Mouse (Mus musculus): Measurements from ENCODE around the gene Rnf130. TPM values are rescaled to one million over a fixed set of nuclear protein-coding genes. Genes with fewer than 3 reads are reported as not detected.

Gene Rnf130
- polyA plus RNA-seq, 1 experiment, result not detected

GRCm38 (mm10) chr11:50146121-50146520 lies 121.0 kb downstream of the Rnf130 start:
- Histone ChIP-seq H3K36me3 (ENCODE audit: control insufficient read depth, insufficient read depth) (peaks cover 57% of the 10 kb centered on the region), H3K79me3 (ENCODE audit: low read depth) (no peaks in the 10 kb centered on the region), H3ac (ENCODE audit: control insufficient read depth, insufficient read length, low read depth) (no peak overlapping the region), H3K27me3 (ENCODE audit: control insufficient read depth, insufficient read depth, insufficient read length) (no peaks in the 10 kb centered on the region), H3K79me2 (ENCODE audit: control insufficient read depth, insufficient read depth) (no peaks in the 10 kb centered on the region), H3K4me3 (ENCODE audit: insufficient read depth, poor library complexity, severe bottlenecking) (no peak overlapping the region)
- TF ChIP-seq MYOD1 (IDR thresholded peaks at IDR 0.05; ENCODE audit: control insufficient read depth, insufficient read length, low read depth), result no peak
- no peak for TF ChIP-seq USF1 (IDR thresholded peaks at IDR 0.05; ENCODE audit: low read depth)
- TF ChIP-seq CEBPB (IDR thresholded peaks at IDR 0.05; ENCODE audit: low read depth), result no peak
- no peak for TF ChIP-seq FOSL1 (IDR thresholded peaks at IDR 0.05; ENCODE audit: insufficient read depth, low read length, poor library complexity, severe bottlenecking)
- no peak for TF ChIP-seq CTCF (IDR thresholded peaks at IDR 0.05; ENCODE audit: control insufficient read depth, insufficient read depth, insufficient read length)
- TF ChIP-seq MYOG (IDR thresholded peaks at IDR 0.05; ENCODE audit: control insufficient read depth, extremely low read depth, insufficient read length), result no peak
- no peak for TF ChIP-seq MAX (IDR thresholded peaks at IDR 0.05)

DNA sequence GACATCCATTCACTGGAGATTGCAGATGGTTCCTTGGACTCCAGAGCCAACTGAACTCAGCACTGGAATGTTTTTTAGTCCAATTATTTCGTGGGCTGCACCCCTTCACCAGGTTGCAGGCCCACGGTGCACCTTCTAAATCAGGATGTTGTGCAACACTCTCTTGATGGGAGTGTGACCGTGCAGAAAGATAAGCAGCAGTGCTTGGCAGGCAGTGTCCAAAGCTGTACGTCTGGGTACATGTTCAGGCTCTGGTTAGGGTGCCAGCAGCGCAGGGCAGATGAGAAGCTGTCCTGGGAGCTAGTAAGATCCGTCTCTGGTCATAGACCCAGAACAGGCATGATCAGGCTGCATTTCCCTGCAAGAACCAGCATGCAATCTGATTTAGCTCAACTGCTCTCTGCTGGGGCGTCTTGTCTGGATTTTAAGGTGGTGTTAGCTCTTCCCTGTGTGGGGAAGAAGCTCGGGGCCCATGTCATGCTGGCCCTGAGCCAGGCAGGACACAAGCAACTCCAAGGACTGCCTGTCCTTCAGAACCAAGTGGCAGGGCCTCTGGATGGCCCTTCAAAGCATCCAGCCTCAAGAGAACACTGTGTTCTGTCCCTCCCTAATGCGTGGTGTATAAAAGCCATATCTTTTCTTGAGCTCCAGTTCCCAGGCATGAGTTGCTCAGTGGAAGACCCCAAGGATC lies 122.3 kb downstream of the Rnf130 start:
- H3K79me2 ChIP-seq (ENCODE audit: control insufficient read depth, insufficient read depth), result no peaks in the 10 kb centered on the region
- peaks cover 63% of the 10 kb centered on the region for H3K36me3 ChIP-seq (ENCODE audit: control insufficient read depth, insufficient read depth)
- H3K27me3 ChIP-seq (ENCODE audit: control insufficient read depth, insufficient read depth, insufficient read length), result no peaks in the 10 kb centered on the region
- no peak overlapping the region for H3ac ChIP-seq (ENCODE audit: control insufficient read depth, insufficient read length, low read depth)
- TF ChIP-seq MYOG (IDR thresholded peaks at IDR 0.05; ENCODE audit: control insufficient read depth, extremely low read depth, insufficient read length), result no peak
- no peak for TF ChIP-seq CTCF (IDR thresholded peaks at IDR 0.05; ENCODE audit: control insufficient read depth, insufficient read depth, insufficient read length)
- no peak for TF ChIP-seq FOSL1 (IDR thresholded peaks at IDR 0.05; ENCODE audit: insufficient read depth, low read length, poor library complexity, severe bottlenecking)
- TF ChIP-seq MYOD1 (IDR thresholded peaks at IDR 0.05; ENCODE audit: control insufficient read depth, insufficient read length, low read depth), result no peak
- no peak for TF ChIP-seq USF1 (IDR thresholded peaks at IDR 0.05; ENCODE audit: low read depth)
- TF ChIP-seq MAX (IDR thresholded peaks at IDR 0.05), result no peak
- TF ChIP-seq CEBPB (IDR thresholded peaks at IDR 0.05; ENCODE audit: low read depth), result no peak
- no peaks in the 10 kb centered on the region for H3K79me3 ChIP-seq (ENCODE audit: low read depth)
- H3K4me3 ChIP-seq (ENCODE audit: insufficient read depth, poor library complexity, severe bottlenecking), result no peak overlapping the region

DNA sequence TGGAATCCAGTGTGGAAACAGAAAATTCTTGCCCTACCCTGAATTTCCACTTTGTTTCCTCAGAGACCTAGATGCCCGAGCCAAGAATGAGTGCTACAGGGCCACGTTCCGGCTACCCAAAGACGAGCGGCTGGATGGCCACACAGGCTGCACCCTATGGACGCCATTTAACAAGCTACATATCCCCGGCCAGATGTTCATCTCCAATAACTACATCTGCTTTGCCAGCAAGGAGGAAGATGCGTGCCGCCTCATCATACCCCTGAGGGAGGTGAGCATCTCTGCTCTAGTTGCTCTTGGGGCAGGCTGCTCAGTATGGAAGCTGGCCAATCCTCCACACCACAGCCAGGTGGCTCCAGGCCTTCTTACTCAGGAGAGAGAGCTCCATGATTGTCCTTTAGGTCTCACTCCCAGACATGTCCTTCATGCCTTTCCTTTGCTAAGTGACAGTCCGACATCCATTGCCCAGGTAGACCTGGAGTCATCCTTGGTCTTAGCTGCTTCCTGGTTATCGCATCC lies 122.9 kb downstream of the Rnf130 start:
- Histone ChIP-seq H3K27me3 (ENCODE audit: control insufficient read depth, insufficient read depth, insufficient read length) (no peaks in the 10 kb centered on the region), H3K79me3 (ENCODE audit: low read depth) (no peaks in the 10 kb centered on the region), H3ac (ENCODE audit: control insufficient read depth, insufficient read length, low read depth) (no peak overlapping the region), H3K4me3 (ENCODE audit: insufficient read depth, poor library complexity, severe bottlenecking) (no peak overlapping the region), H3K36me3 (ENCODE audit: control insufficient read depth, insufficient read depth) (peaks cover 61% of the 10 kb centered on the region), H3K79me2 (ENCODE audit: control insufficient read depth, insufficient read depth) (no peaks in the 10 kb centered on the region)
- no peak for TF ChIP-seq FOSL1 (IDR thresholded peaks at IDR 0.05; ENCODE audit: insufficient read depth, low read length, poor library complexity, severe bottlenecking)
- TF ChIP-seq USF1 (IDR thresholded peaks at IDR 0.05; ENCODE audit: low read depth), result no peak
- TF ChIP-seq CTCF (IDR thresholded peaks at IDR 0.05; ENCODE audit: control insufficient read depth, insufficient read depth, insufficient read length), result no peak
- TF ChIP-seq CEBPB (IDR thresholded peaks at IDR 0.05; ENCODE audit: low read depth), result no peak

- no peaks in the 10 kb centered on the region for H3K27me3 ChIP-seq (ENCODE audit: control insufficient read depth, insufficient read depth, insufficient read length)
- no peaks in the 10 kb centered on the region for H3K79me3 ChIP-seq (ENCODE audit: low read depth)
- no peak overlapping the region for H3K4me3 ChIP-seq (ENCODE audit: insufficient read depth, poor library complexity, severe bottlenecking)
- no peak for TF ChIP-seq CEBPB (IDR thresholded peaks at IDR 0.05; ENCODE audit: low read depth)
- no peak for TF ChIP-seq MYOD1 (IDR thresholded peaks at IDR 0.05; ENCODE audit: control insufficient read depth, insufficient read length, low read depth)
- TF ChIP-seq MYOG (IDR thresholded peaks at IDR 0.05; ENCODE audit: control insufficient read depth, extremely low read depth, insufficient read length), result no peak
- TF ChIP-seq FOSL1 (IDR thresholded peaks at IDR 0.05; ENCODE audit: insufficient read depth, low read length, poor library complexity, severe bottlenecking), result no peak
- no peak for TF ChIP-seq MAX (IDR thresholded peaks at IDR 0.05)
- TF ChIP-seq USF1 (IDR thresholded peaks at IDR 0.05; ENCODE audit: low read depth), result no peak
- no peak for TF ChIP-seq CTCF (IDR thresholded peaks at IDR 0.05; ENCODE audit: control insufficient read depth, insufficient read depth, insufficient read length)
- peaks cover 60% of the 10 kb centered on the region for H3K36me3 ChIP-seq (ENCODE audit: control insufficient read depth, insufficient read depth)
- no peak overlapping the region for H3ac ChIP-seq (ENCODE audit: control insufficient read depth, insufficient read length, low read depth)
- H3K79me2 ChIP-seq (ENCODE audit: control insufficient read depth, insufficient read depth), result no peaks in the 10 kb centered on the region
Observed at GRCm38 (mm10) chr11:50149200-50149599, 124.1 kb downstream of the Rnf130 start.

GRCm38 (mm10) chr11:50149603-50150150 lies 124.5 kb downstream of the Rnf130 start:
- H3K79me3 ChIP-seq (ENCODE audit: low read depth), result no peaks in the 10 kb centered on the region
- H3K4me3 ChIP-seq (ENCODE audit: insufficient read depth, poor library complexity, severe bottlenecking), result no peak overlapping the region
- no peak overlapping the region for H3ac ChIP-seq (ENCODE audit: control insufficient read depth, insufficient read length, low read depth)
- no peaks in the 10 kb centered on the region for H3K79me2 ChIP-seq (ENCODE audit: control insufficient read depth, insufficient read depth)
- H3K36me3 ChIP-seq (ENCODE audit: control insufficient read depth, insufficient read depth), result peaks cover 60% of the 10 kb centered on the region
- TF ChIP-seq MYOG (IDR thresholded peaks at IDR 0.05; ENCODE audit: control insufficient read depth, extremely low read depth, insufficient read length) (no peak), CEBPB (IDR thresholded peaks at IDR 0.05; ENCODE audit: low read depth) (no peak), MAX (IDR thresholded peaks at IDR 0.05) (no peak), CTCF (IDR thresholded peaks at IDR 0.05; ENCODE audit: control insufficient read depth, insufficient read depth, insufficient read length) (no peak), MYOD1 (IDR thresholded peaks at IDR 0.05; ENCODE audit: control insufficient read depth, insufficient read length, low read depth) (no peak), FOSL1 (IDR thresholded peaks at IDR 0.05; ENCODE audit: insufficient read depth, low read length, poor library complexity, severe bottlenecking) (no peak), USF1 (IDR thresholded peaks at IDR 0.05; ENCODE audit: low read depth) (no peak)
- H3K27me3 ChIP-seq (ENCODE audit: control insufficient read depth, insufficient read depth, insufficient read length), result no peaks in the 10 kb centered on the region
